Mouse (Mus musculus) forebrain, embryonic 11.5 days (tissue): ENCODE measurements around the gene Tmem160. TPM values are rescaled to one million over a fixed set of nuclear protein-coding genes. Genes with fewer than 3 reads are reported as not detected.

Experiments
- ATAC-seq: fragments of 200-750 bp; cut with Nextera tagmentation; replicated peaks from 2 replicates; pipeline ENCODE4 v1.8.0; 2017; ENCODE audit warnings: moderate TSS enrichment; ENCODE audit not compliant: low FRiP score
- DNase-seq: peaks from one replicate; pipeline ENCODE4 v3.0.0-alpha.2; 2017; ENCODE audit warnings: low spot score
- H3K27ac ChIP-seq: fragments of 300-500 bp; sonication (generic); 2 replicates; pipeline ENCODE4 v1.5.1; 2014; ENCODE audit warnings: low read depth, low read length
- H3K27me3 ChIP-seq: fragments of 300-500 bp; sonication (generic); 2 replicates; pipeline ENCODE4 v1.6.1; 2014; ENCODE audit warnings: mild to moderate bottlenecking, low read length, mixed read lengths; ENCODE audit not compliant: control insufficient read depth, insufficient read depth
- H3K36me3 ChIP-seq: fragments of 300-500 bp; sonication (generic); 2 replicates; pipeline ENCODE4 v1.6.1; 2014; ENCODE audit warnings: mild to moderate bottlenecking, low read length, moderate library complexity, mixed read lengths; ENCODE audit not compliant: control insufficient read depth, insufficient read depth
- H3K4me1 ChIP-seq: fragments of 300-500 bp; sonication (generic); replicated peaks from 2 replicates; pipeline ENCODE4 v1.6.1; 2014; ENCODE audit warnings: low read length, mixed read lengths; ENCODE audit not compliant: control insufficient read depth, insufficient read depth
- H3K4me2 ChIP-seq: fragments of 300-500 bp; sonication (generic); 2 replicates; pipeline ENCODE4 v1.6.1; 2014; ENCODE audit warnings: low read depth, mild to moderate bottlenecking, low read length, moderate library complexity, mixed read lengths; ENCODE audit not compliant: severe bottlenecking
- H3K4me3 ChIP-seq: fragments of 300-500 bp; sonication (generic); 2 replicates; pipeline ENCODE4 v1.5.1; 2014; ENCODE audit warnings: low read depth, low read length
- H3K9ac ChIP-seq: fragments of 300-500 bp; sonication (generic); 2 replicates; pipeline ENCODE4 v1.6.1; 2014; ENCODE audit warnings: low read length
- H3K9me3 ChIP-seq: fragments of 300-500 bp; sonication (generic); 2 replicates; pipeline ENCODE4 v1.6.1; 2016; ENCODE audit warnings: low read length, mixed read lengths; ENCODE audit not compliant: control insufficient read depth
- WGBS: fragments of 180-500 bp; shearing (Covaris S2); extraction: QIAGEN DNeasy Blood & Tissue Kit; methylation state at CpG from one replicate; pipeline ENCODE4 v1.1.7; 2014; 5-methylcytosine and 5-hydroxymethylcytosine counted together
- polyA plus RNA-seq: library from polyadenylated mRNA; unstranded; fragments of >200 nt; fragmentation: Nextera tagmentation; extraction: Ambion mirVana; gene quantifications from 2 replicates; pipeline ENCODE4 v1.2.1, GENCODE M21; 2014

The Tmem160 gene
- polyA plus RNA-seq, 1 experiment from 2014 or later, result 48.6 TPM

DNA sequence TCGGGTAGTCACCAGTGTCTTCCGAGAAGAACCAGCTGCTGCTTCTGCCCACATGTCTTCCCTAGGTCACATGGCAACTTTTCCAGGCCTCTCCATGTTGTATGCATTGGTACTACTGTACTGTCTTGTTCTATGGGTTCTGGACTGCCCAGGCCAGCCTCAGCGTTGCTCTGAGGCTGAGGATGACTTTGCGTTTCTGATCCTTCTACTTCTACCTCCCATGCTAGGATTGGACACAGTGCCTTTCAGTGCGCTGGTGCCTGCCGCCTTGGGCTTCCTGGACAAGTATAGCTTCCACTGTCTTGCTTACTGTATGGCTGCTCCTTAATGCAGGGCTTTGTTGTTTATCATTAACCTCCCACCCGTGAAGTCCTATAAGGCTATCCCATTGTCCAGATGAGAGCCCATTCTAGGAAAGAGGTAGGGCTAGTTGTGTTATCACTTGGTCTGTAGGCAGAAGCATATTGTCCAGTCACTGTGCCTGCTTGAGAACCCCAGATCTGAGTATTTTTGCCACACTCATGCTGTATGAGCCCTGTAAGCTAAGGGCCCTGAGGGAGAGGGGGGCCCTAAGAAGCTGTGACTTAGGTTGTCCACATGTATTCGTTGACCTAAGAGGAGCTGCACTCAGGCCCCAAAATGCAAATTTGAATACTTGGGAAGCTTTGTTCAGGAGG lies 40.2 kb upstream of the Tmem160 start:
- WGBS, result 89% methylated on average over 8 of the region's 8 CpGs
- H3K27ac ChIP-seq, result peak overlapping the region; percentile 51
- no peak overlapping the region for H3K4me2 ChIP-seq
- peak overlapping the region; percentile 8; the same call in 1 of the 2 replicates for H3K9ac ChIP-seq
- H3K9me3 ChIP-seq, result no peaks in the 10 kb centered on the region
- H3K4me1 ChIP-seq, result peaks cover 5% of the 10 kb centered on the region
- no peak for DNase-seq
- no peak overlapping the region for H3K4me3 ChIP-seq
- no peaks in the 10 kb centered on the region for H3K27me3 ChIP-seq
- ATAC-seq, result peak; percentile 40; the same call in 1 of the 2 replicates
- peaks cover 3% of the 10 kb centered on the region for H3K36me3 ChIP-seq

GRCm38 (mm10) chr7:16412930-16413329 lies 39.6 kb upstream of the Tmem160 start:
- H3K4me3 ChIP-seq, result no peak overlapping the region
- peaks cover 3% of the 10 kb centered on the region for H3K36me3 ChIP-seq
- WGBS, result 51% methylated on average over 2 of the region's 2 CpGs

DNA sequence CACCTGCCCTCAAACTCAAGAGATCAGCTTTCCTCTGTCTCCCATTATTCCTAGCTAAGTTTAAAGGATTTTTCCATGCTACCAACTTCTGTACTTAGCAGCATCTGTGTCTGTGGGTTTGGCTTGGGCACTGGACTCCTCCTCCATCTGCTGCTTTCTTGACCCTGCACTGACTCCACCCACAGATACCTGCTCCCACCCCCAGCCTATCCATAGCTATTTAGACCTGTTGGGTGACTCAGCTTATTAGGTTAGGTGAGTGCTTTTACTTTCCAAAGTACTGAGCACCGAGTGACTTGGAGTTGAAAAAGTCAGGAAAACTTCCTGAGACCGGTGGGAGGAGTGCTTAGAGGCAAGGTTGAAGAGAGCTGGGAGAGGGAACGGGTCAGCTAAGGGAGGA lies 37.2 kb upstream of the Tmem160 start:
- H3K27ac ChIP-seq, result no peak overlapping the region
- H3K4me3 ChIP-seq, result no peak overlapping the region
- peaks cover 5% of the 10 kb centered on the region for H3K4me1 ChIP-seq
- WGBS, result 81% methylated on average over 3 of the region's 3 CpGs
- peaks cover 12% of the 10 kb centered on the region for H3K36me3 ChIP-seq
- DNase-seq, result no peak
- H3K9me3 ChIP-seq, result no peaks in the 10 kb centered on the region
- H3K27me3 ChIP-seq, result no peaks in the 10 kb centered on the region
- no peak overlapping the region for H3K4me2 ChIP-seq
- no peak overlapping the region for H3K9ac ChIP-seq
- ATAC-seq, result no peak

More at GRCm38 (mm10) chr7:16412930-16413329, 39.6 kb upstream of the Tmem160 start:
- ATAC-seq, result no peak
- Histone ChIP-seq H3K4me1 (peaks cover 5% of the 10 kb centered on the region), H3K4me2 (no peak overlapping the region), H3K9me3 (no peaks in the 10 kb centered on the region), H3K27me3 (no peaks in the 10 kb centered on the region), H3K9ac (peak overlapping the region; percentile 8; the same call in 1 of the 2 replicates), H3K27ac (peak overlapping the region; percentile 51)
- DNase-seq, result no peak

DNA sequence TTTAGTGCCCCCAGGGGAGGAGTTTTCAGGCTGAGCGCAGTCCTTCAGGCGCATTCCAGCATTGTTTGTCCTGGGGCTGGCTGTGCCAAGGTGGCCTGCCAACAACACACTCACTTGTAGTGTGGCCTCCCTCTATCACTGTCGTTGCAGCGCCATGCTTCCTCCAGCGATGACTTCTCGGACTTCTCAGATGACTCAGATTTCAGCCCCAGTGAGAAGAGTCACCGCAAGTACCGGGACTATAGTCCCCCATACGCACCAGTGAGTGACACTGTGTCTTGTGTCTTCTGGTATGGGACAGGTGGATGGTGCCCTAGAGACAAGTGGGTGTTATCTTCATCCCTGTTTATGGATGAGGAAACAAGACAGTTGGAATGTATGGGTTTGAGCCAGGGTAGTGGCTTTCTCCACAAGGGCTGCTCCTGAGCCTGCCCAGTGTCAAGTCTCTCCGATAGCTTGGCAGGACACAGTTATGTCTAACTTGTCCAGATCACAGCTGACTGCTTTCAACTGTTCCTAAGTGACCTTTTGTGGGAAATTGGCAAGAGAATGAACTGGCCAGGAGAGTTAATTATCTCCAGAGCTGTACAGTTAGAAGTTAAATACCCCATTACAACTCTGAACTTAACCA lies 35.3 kb upstream of the Tmem160 start:
- DNase-seq (no peak), ATAC-seq (no peak)
- no peak overlapping the region for H3K4me3 ChIP-seq
- H3K27me3 ChIP-seq, result no peaks in the 10 kb centered on the region
- no peak overlapping the region for H3K9ac ChIP-seq
- no peak overlapping the region for H3K4me2 ChIP-seq
- no peaks in the 10 kb centered on the region for H3K9me3 ChIP-seq
- peaks cover 4% of the 10 kb centered on the region; the same call in 1 of the 2 replicates for H3K4me1 ChIP-seq
- H3K36me3 ChIP-seq, result peaks cover 29% of the 10 kb centered on the region
- no peak overlapping the region for H3K27ac ChIP-seq
- WGBS, result 97% methylated on average over 10 of the region's 10 CpGs

DNA sequence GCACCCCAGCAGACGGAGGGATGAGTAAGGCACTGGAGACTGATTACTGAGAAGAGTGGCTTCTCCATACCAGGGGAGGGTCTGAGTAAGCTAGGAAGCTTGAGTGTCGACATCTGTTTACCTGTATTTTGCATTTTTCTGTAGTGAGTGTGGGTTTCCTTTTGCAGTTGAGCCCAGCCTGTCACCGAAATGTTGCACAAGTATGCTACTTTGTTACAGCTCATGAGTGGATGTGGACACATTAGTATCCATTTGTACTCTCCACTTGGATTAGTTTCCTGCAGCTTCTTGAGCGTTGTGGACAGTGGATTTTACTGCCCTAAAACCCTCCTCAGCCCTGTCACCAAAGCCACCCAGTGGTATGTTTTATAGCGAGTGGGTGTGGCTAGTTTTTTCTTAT lies 33.9 kb upstream of the Tmem160 start:
- Histone ChIP-seq H3K9me3 (no peaks in the 10 kb centered on the region), H3K36me3 (peaks cover 30% of the 10 kb centered on the region), H3K4me1 (peaks cover 2% of the 10 kb centered on the region; the same call in 1 of the 2 replicates), H3K4me2 (no peak overlapping the region), H3K27ac (no peak overlapping the region), H3K4me3 (no peak overlapping the region), H3K9ac (no peak overlapping the region), H3K27me3 (no peaks in the 10 kb centered on the region)
- ATAC-seq, result no peak
- WGBS, result 94% methylated on average over 5 of the region's 5 CpGs
- DNase-seq, result no peak

DNA sequence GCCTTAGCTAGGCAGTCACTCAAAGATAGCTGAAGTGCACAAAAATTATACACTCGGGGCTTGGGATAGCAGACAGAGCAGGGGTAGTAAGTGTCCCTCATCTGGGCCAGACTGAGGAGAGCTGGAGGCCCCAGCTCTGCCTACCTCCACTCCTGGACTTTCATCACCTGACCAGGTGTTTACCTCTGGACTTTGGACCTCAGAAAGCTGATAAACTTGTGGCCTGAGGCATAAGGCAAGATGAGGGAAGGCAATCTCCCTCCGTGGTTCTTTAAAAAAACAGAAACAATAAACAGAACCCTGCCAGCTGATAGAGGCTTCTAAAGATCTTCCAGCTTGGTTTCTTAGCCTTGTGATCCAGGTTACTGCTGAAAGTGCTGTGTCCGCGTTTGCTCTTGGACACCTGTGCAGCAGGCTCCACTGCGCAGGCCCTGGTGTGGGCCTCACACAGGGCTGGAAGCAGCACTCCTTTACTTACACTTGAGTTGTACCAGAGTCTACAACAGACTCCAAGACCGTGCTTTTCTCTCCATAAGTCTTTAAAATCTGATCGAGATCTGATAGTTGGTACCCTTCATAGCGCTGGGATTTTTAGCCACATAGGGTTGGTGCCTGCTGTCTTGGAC lies 32.0 kb upstream of the Tmem160 start:
- no peak overlapping the region for H3K27ac ChIP-seq
- H3K9ac ChIP-seq, result no peak overlapping the region
- no peak overlapping the region for H3K4me3 ChIP-seq
- H3K9me3 ChIP-seq, result no peaks in the 10 kb centered on the region
- H3K4me2 ChIP-seq, result no peak overlapping the region
- ATAC-seq (no peak), DNase-seq (no peak)
- H3K4me1 ChIP-seq, result no peaks in the 10 kb centered on the region
- H3K27me3 ChIP-seq, result no peaks in the 10 kb centered on the region
- 96% methylated on average over 8 of the region's 8 CpGs for WGBS
- H3K36me3 ChIP-seq, result peaks cover 40% of the 10 kb centered on the region

DNA sequence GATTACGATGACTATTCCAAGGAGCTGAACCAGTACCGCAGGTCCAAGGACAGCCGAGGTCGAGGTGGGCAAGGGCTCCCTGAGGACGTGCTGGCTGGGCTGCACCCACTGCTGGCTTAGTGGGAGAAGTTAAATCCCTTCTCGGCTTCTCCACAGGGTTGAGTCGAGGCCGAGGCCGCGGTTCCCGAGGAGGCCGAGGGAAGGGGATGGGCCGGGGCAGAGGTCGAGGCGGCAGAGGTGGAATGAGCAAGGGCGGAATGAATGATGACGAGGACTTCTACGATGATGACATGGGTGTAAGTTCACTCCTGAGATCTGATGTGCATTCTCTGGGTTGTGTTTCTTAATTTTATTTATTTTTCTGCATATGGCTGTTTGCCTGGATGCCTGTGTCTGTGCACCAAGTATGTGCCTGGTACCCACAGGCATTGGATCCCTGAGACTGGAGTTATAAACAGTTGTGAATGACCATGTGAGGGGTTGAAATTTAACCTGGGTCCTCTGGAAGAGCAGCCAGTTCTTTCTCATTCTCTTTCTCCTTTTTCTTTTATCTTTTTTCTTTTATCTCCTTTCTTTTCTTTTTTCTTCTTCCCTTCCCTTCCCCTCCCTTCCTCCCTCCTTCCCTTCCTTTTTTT lies 30.2 kb upstream of the Tmem160 start:
- DNase-seq, result no peak
- 94% methylated on average over 18 of the region's 18 CpGs for WGBS
- Histone ChIP-seq H3K27me3 (no peaks in the 10 kb centered on the region), H3K36me3 (peaks cover 45% of the 10 kb centered on the region), H3K9me3 (no peaks in the 10 kb centered on the region), H3K4me1 (no peaks in the 10 kb centered on the region), H3K27ac (no peak overlapping the region), H3K4me2 (no peak overlapping the region), H3K9ac (no peak overlapping the region), H3K4me3 (no peak overlapping the region)
- ATAC-seq, result no peak

- Histone ChIP-seq H3K36me3 (peaks cover 44% of the 10 kb centered on the region), H3K4me3 (no peak overlapping the region), H3K27ac (no peak overlapping the region), H3K4me1 (no peaks in the 10 kb centered on the region), H3K4me2 (no peak overlapping the region), H3K27me3 (no peaks in the 10 kb centered on the region), H3K9ac (no peak overlapping the region), H3K9me3 (no peaks in the 10 kb centered on the region)
- DNase-seq, result no peak
- 93% methylated on average over 9 of the region's 9 CpGs for WGBS
- no peak for ATAC-seq
Observed at GRCm38 (mm10) chr7:16423731-16424130, 28.8 kb upstream of the Tmem160 start.
